Mouse (Mus musculus): Measurements from ENCODE around the gene Elk3. TPM values are rescaled to one million over a fixed set of nuclear protein-coding genes. Genes with fewer than 3 reads are reported as not detected.

Elk3 gene
- polyA plus RNA-seq, 1 experiment from 2014 or later, result 8.2 TPM

GRCm38 (mm10) chr10:93346208-93346936 lies 35.4 kb upstream of the Elk3 start:
- Histone ChIP-seq H3K4me2 (no peak overlapping the region), H3K9me3 (replicated peaks) (no peaks in the 10 kb centered on the region), H3K27ac (no peak overlapping the region), H3K4me3 (no peak overlapping the region), H3K9ac (no peak overlapping the region), H3K36me3 (ENCODE audit: poor library complexity, severe bottlenecking) (no peaks in the 10 kb centered on the region), H3K27me3 (no peaks in the 10 kb centered on the region), H3K4me1 (peaks cover 5% of the 10 kb centered on the region; the same call in 1 of the 2 replicates)
- 83% methylated on average over 9 of the region's 9 CpGs for WGBS
- no peak for ATAC-seq

DNA sequence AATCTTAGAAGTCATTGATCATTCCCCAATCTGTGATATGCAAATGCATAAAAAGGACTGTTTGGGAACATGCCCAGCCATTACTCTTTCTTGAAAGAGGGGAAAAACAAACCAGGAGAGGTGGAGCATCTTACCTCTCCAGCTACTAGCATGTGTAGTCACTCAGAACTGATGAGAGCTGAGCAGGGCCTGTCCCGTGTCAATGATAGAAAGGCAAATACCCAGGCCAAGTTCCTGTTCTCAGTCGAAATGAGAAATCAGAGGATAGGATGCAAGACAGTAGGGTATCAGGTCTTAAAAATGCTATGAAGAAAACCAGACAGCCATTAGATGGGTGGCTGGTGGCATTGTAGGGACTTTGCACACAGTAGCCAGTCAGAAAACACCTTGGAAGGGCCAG lies 34.6 kb upstream of the Elk3 start:
- 81% methylated on average over 2 of the region's 2 CpGs for WGBS
- no peak overlapping the region for H3K27ac ChIP-seq
- no peak overlapping the region for H3K9ac ChIP-seq
- H3K27me3 ChIP-seq, result no peaks in the 10 kb centered on the region
- H3K36me3 ChIP-seq (ENCODE audit: poor library complexity, severe bottlenecking), result no peaks in the 10 kb centered on the region
- no peak for ATAC-seq
- no peak overlapping the region for H3K4me2 ChIP-seq
- H3K9me3 ChIP-seq (replicated peaks), result no peaks in the 10 kb centered on the region
- H3K4me3 ChIP-seq, result no peak overlapping the region
- peaks cover 5% of the 10 kb centered on the region; the same call in 1 of the 2 replicates for H3K4me1 ChIP-seq

DNA sequence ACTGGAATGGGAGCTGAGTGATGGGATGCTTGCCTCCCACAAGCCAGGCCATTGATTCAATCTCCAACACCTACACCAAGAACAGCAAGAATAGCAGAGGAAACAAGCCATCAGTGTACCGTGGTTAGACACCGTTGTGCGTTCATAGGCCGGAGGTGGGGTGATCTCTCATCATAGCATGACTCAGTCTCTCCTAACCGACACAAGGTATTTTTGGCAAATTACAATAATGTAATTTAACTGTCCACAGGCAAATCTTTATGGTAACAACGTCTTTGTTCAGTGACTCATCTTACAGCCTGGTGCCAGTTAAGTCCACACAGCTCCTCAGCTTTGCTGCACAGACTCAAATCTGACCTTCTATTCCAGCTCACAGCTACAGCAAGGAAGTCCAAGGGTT lies 32.5 kb upstream of the Elk3 start:
- Histone ChIP-seq H3K27me3 (no peaks in the 10 kb centered on the region), H3K36me3 (ENCODE audit: poor library complexity, severe bottlenecking) (no peaks in the 10 kb centered on the region), H3K4me1 (peaks cover 5% of the 10 kb centered on the region; the same call in 1 of the 2 replicates), H3K4me2 (no peak overlapping the region), H3K9me3 (replicated peaks) (no peaks in the 10 kb centered on the region), H3K27ac (no peak overlapping the region), H3K9ac (no peak overlapping the region), H3K4me3 (no peak overlapping the region)
- WGBS, result 91% methylated on average over 6 of the region's 6 CpGs
- ATAC-seq, result no peak

- ATAC-seq, result no peak
- Histone ChIP-seq H3K36me3 (ENCODE audit: poor library complexity, severe bottlenecking) (no peaks in the 10 kb centered on the region), H3K4me2 (no peak overlapping the region), H3K4me3 (no peak overlapping the region), H3K27me3 (no peaks in the 10 kb centered on the region), H3K4me1 (peaks cover 3% of the 10 kb centered on the region; the same call in 1 of the 2 replicates), H3K9ac (no peak overlapping the region), H3K27ac (no peak overlapping the region), H3K9me3 (replicated peaks) (no peaks in the 10 kb centered on the region)
- 96% methylated on average over 3 of the region's 3 CpGs for WGBS
Observed at GRCm38 (mm10) chr10:93342986-93343385, 32.1 kb upstream of the Elk3 start.

DNA sequence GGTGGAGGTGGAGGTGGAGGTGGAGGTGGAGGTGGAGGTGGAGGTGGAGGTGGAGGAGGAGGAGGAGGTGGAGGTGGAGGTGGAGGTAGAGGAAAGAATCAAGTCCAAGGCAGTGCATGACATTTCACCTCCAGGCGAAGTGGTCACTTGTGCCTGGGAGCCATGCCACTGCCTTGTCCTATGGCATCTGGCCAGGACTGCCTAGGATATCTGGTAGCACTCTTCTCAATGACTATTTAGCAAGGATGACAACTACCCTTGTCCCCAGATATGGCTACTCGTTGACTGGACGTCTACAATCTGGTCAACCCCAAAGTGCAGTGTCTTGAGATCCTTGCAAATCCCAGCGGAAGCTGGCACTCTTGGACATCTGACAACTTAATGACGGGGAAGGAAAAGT lies 27.6 kb upstream of the Elk3 start:
- ATAC-seq, result no peak
- Histone ChIP-seq H3K4me2 (no peak overlapping the region), H3K4me3 (no peak overlapping the region), H3K9ac (no peak overlapping the region), H3K36me3 (ENCODE audit: poor library complexity, severe bottlenecking) (no peaks in the 10 kb centered on the region), H3K4me1 (no peaks in the 10 kb centered on the region), H3K27me3 (no peaks in the 10 kb centered on the region), H3K9me3 (replicated peaks) (no peaks in the 10 kb centered on the region), H3K27ac (no peak overlapping the region)
- WGBS, result 92% methylated on average over 5 of the region's 5 CpGs

- H3K4me2 ChIP-seq, result no peak overlapping the region
- ATAC-seq, result no peak
- no peak overlapping the region for H3K9ac ChIP-seq
- no peaks in the 10 kb centered on the region for H3K36me3 ChIP-seq (ENCODE audit: poor library complexity, severe bottlenecking)
- no peaks in the 10 kb centered on the region for H3K9me3 ChIP-seq (replicated peaks)
- no peaks in the 10 kb centered on the region for H3K4me1 ChIP-seq
- no peaks in the 10 kb centered on the region for H3K27me3 ChIP-seq
- WGBS, result 74% methylated on average over 6 of the region's 6 CpGs
- no peak overlapping the region for H3K4me3 ChIP-seq
- H3K27ac ChIP-seq, result no peak overlapping the region
Observed at GRCm38 (mm10) chr10:93336462-93336931, 25.6 kb upstream of the Elk3 start.

DNA sequence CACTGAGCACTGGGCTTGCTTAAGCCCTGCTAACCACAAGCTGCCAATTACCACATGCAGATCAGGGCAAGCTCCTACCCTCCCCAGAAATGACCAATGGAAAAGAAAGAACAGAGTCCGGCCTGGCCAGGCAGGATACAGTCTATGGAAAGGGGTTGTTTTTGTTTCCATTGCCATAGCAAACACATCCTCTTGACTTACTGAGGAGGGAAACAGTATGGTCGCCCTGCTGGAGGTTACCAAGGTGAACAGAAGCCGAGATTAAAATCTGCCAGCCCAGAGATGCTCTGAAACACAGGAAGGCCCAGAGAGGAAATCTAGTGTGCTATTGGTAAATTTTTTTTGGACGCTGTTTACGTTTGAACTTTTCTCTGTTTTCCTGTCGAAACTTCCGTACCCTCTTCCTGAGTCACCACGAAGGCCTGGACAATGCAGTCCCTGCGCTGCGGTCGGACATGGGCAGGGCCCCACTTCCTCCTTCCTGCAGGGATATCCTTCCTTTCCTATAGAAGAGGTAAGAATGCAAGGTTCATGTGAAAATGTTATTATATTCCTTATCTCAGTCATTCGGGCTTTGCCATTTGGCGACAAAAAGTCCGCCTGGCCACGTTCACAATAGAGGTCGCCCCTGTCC lies 25.0 kb upstream of the Elk3 start:
- Histone ChIP-seq H3K27me3 (no peaks in the 10 kb centered on the region), H3K36me3 (ENCODE audit: poor library complexity, severe bottlenecking) (no peaks in the 10 kb centered on the region), H3K27ac (no peak overlapping the region), H3K9ac (no peak overlapping the region), H3K4me3 (no peak overlapping the region), H3K9me3 (replicated peaks) (no peaks in the 10 kb centered on the region), H3K4me1 (no peaks in the 10 kb centered on the region), H3K4me2 (no peak overlapping the region)
- WGBS, result 86% methylated on average over 16 of the region's 16 CpGs
- no peak for ATAC-seq

GRCm38 (mm10) chr10:93335001-93335400 lies 24.1 kb upstream of the Elk3 start:
- no peaks in the 10 kb centered on the region for H3K9me3 ChIP-seq (replicated peaks)
- H3K4me3 ChIP-seq, result no peak overlapping the region
- no peak overlapping the region for H3K27ac ChIP-seq
- ATAC-seq, result no peak
- no peaks in the 10 kb centered on the region for H3K4me1 ChIP-seq
- 46% methylated on average over 2 of the region's 2 CpGs for WGBS
- H3K36me3 ChIP-seq (ENCODE audit: poor library complexity, severe bottlenecking), result no peaks in the 10 kb centered on the region
- no peak overlapping the region for H3K9ac ChIP-seq
- no peaks in the 10 kb centered on the region for H3K27me3 ChIP-seq
- no peak overlapping the region for H3K4me2 ChIP-seq

- Histone ChIP-seq H3K27me3 (no peaks in the 10 kb centered on the region), H3K9me3 (replicated peaks) (no peaks in the 10 kb centered on the region), H3K4me2 (no peak overlapping the region), H3K4me1 (no peaks in the 10 kb centered on the region), H3K4me3 (no peak overlapping the region), H3K36me3 (ENCODE audit: poor library complexity, severe bottlenecking) (no peaks in the 10 kb centered on the region), H3K9ac (no peak overlapping the region), H3K27ac (no peak overlapping the region)
- WGBS, result 75% methylated on average over 5 of the region's 5 CpGs
- no peak for ATAC-seq
Observed at GRCm38 (mm10) chr10:93333239-93333638, 22.3 kb upstream of the Elk3 start.

GRCm38 (mm10) chr10:93332261-93332809 lies 21.4 kb upstream of the Elk3 start:
- no peak overlapping the region for H3K27ac ChIP-seq
- no peak overlapping the region for H3K4me2 ChIP-seq
- H3K9ac ChIP-seq, result no peak overlapping the region
- WGBS, result 65% methylated on average over 3 of the region's 3 CpGs
- H3K9me3 ChIP-seq (replicated peaks), result no peaks in the 10 kb centered on the region
- H3K4me1 ChIP-seq, result no peaks in the 10 kb centered on the region
- ATAC-seq, result no peak
- H3K27me3 ChIP-seq, result no peaks in the 10 kb centered on the region
- H3K4me3 ChIP-seq, result no peak overlapping the region
- H3K36me3 ChIP-seq (ENCODE audit: poor library complexity, severe bottlenecking), result no peaks in the 10 kb centered on the region

DNA sequence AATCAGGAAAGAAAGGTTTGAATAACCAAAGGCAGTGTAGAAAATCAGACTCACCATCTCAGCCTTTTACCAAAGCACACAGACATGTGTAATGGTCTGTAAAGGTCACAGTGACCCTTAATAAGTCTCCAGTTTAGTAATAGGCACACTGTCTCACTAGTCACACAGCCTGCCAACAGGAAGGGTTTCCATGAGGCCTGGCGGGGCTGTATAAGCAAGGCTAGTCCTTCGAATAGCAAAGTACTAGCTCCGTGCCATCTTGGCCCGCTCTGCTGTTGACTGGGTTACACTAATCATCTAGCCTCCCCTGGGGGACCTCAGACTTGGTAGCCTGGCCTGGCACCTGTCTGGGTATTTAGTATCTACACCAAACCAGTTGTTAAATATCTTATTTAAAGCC lies 20.6 kb upstream of the Elk3 start:
- Histone ChIP-seq H3K27me3 (no peaks in the 10 kb centered on the region), H3K4me2 (no peak overlapping the region), H3K4me1 (peaks cover 3% of the 10 kb centered on the region; the same call in 1 of the 2 replicates), H3K36me3 (ENCODE audit: poor library complexity, severe bottlenecking) (no peaks in the 10 kb centered on the region), H3K4me3 (no peak overlapping the region), H3K9me3 (replicated peaks) (no peaks in the 10 kb centered on the region), H3K9ac (no peak overlapping the region), H3K27ac (no peak overlapping the region)
- 89% methylated on average over 4 of the region's 4 CpGs for WGBS
- no peak for ATAC-seq

- H3K9me3 ChIP-seq (replicated peaks), result no peaks in the 10 kb centered on the region
- WGBS, result 58% methylated on average over 5 of the region's 5 CpGs
- H3K27me3 ChIP-seq, result no peaks in the 10 kb centered on the region
- no peak overlapping the region for H3K9ac ChIP-seq
- ATAC-seq, result no peak
- H3K27ac ChIP-seq, result no peak overlapping the region
- H3K36me3 ChIP-seq (ENCODE audit: poor library complexity, severe bottlenecking), result no peaks in the 10 kb centered on the region
- H3K4me3 ChIP-seq, result no peak overlapping the region
- H3K4me1 ChIP-seq, result peaks cover 3% of the 10 kb centered on the region; the same call in 1 of the 2 replicates
- H3K4me2 ChIP-seq, result no peak overlapping the region
Observed at GRCm38 (mm10) chr10:93328321-93328720, 17.4 kb upstream of the Elk3 start.
